Mouse (Mus musculus) hindbrain, embryonic 11.5 days (tissue): Measurements from ENCODE around the gene Pparg. TPM values are rescaled to one million over a fixed set of nuclear protein-coding genes. Genes with fewer than 3 reads are reported as not detected.

Experiments used
- ATAC-seq: fragments of 200-750 bp; cut with Nextera tagmentation; 2 replicates; pipeline ENCODE4 v1.8.0; 2017; ENCODE audit warnings: mild to moderate bottlenecking, moderate TSS enrichment, moderate library complexity; ENCODE audit not compliant: low FRiP score
- DNase-seq: peaks from one replicate; pipeline ENCODE4 v3.0.0-alpha.2; 2015; ENCODE audit warnings: low spot score
- H3K27ac ChIP-seq: fragments of 300-500 bp; sonication (generic); 2 replicates; pipeline ENCODE4 v1.5.1; 2014; ENCODE audit warnings: mild to moderate bottlenecking, low read depth, low read length
- H3K27me3 ChIP-seq: fragments of 300-500 bp; sonication (generic); 2 replicates; pipeline ENCODE4 v1.6.1; 2014; ENCODE audit warnings: mild to moderate bottlenecking, low read length, moderate library complexity, mixed read lengths; ENCODE audit not compliant: control insufficient read depth, insufficient read depth
- H3K36me3 ChIP-seq: fragments of 300-500 bp; sonication (generic); 2 replicates; pipeline ENCODE4 v1.6.1; 2014; ENCODE audit warnings: mild to moderate bottlenecking, low read length, moderate library complexity, mixed read lengths; ENCODE audit not compliant: control insufficient read depth, insufficient read depth
- H3K4me1 ChIP-seq: fragments of 300-500 bp; sonication (generic); replicated peaks from 2 replicates; pipeline ENCODE4 v1.6.1; 2014; ENCODE audit warnings: low read length, mixed read lengths; ENCODE audit not compliant: control insufficient read depth, insufficient read depth
- H3K4me2 ChIP-seq: fragments of 300-500 bp; sonication (generic); replicated peaks from 2 replicates; pipeline ENCODE4 v1.6.1; 2014; ENCODE audit warnings: mild to moderate bottlenecking, low read depth, low read length
- H3K4me3 ChIP-seq: fragments of 300-500 bp; sonication (generic); 2 replicates; pipeline ENCODE4 v1.5.1; 2014; ENCODE audit warnings: low read depth, low read length
- H3K9ac ChIP-seq: fragments of 300-500 bp; sonication (generic); 2 replicates; pipeline ENCODE4 v1.6.1; 2014; ENCODE audit warnings: low read depth, low read length
- H3K9me3 ChIP-seq: fragments of 300-500 bp; sonication (generic); 2 replicates; pipeline ENCODE4 v1.6.1; 2016; ENCODE audit warnings: low read length; ENCODE audit not compliant: control insufficient read depth
- WGBS: fragments of 180-500 bp; shearing (Covaris S2); extraction: QIAGEN DNeasy Blood & Tissue Kit; methylation state at CpG from one replicate; pipeline ENCODE4 v1.1.7; 2014; 5-methylcytosine and 5-hydroxymethylcytosine counted together
- polyA plus RNA-seq: library from polyadenylated mRNA; unstranded; fragments of >200 nt; fragmentation: Nextera tagmentation; extraction: Ambion mirVana; gene quantifications from 2 replicates; pipeline ENCODE4 v1.2.1, GENCODE M21; 2014

The Pparg gene
- polyA plus RNA-seq, 1 experiment from 2014 or later = 0.37 TPM

DNA sequence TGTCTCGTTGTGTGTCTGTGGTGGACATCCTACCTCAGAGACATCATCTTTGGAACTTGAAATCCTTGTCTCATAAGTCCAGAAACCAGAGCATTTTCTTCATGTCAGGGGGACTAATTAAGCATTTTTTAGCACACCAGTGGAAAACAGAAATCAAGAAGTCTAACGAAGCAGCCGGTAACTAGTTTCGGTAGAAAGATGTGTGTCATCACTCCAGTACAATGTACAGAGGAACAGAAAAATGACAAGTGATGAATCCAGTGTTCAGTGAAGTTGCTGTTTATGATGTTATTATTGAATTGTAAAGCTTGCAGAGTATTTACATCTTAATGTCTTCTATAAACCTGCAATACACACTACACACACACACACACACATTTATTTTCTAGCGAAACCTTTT is 19.8 kb downstream of the Pparg start:
- no peak overlapping the region for H3K4me2 ChIP-seq
- ATAC-seq = no peak
- H3K27ac ChIP-seq = no peak overlapping the region
- 92% methylated on average over 5 of the region's 5 CpGs for WGBS
- H3K4me1 ChIP-seq = no peaks in the 10 kb centered on the region
- H3K36me3 ChIP-seq = no peaks in the 10 kb centered on the region
- H3K9me3 ChIP-seq = no peaks in the 10 kb centered on the region
- H3K4me3 ChIP-seq = no peak overlapping the region
- no peak for DNase-seq
- no peak overlapping the region for H3K9ac ChIP-seq
- no peaks in the 10 kb centered on the region for H3K27me3 ChIP-seq

DNA sequence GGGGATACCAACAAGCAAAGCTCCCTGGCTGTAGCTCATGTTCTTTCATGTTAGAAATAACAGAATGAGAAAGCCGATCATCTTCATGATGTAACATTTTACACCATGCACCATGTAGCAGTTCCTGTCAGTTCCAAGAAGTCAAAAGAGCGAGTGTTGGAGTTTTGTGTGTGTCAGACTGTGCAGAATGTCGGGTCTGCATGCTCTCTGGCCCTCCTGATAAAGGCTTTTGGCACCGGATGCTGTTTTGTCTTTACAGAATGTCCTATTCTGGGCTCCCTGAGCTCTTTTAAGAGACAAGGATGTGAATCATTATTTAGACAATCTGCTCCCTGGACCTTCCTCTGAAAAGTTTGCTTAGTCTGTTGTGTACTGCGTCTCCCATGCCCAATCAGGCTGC is 22.0 kb downstream of the Pparg start:
- Histone ChIP-seq H3K36me3 (no peaks in the 10 kb centered on the region), H3K4me3 (no peak overlapping the region), H3K9me3 (no peaks in the 10 kb centered on the region), H3K27ac (no peak overlapping the region), H3K9ac (no peak overlapping the region), H3K4me1 (no peaks in the 10 kb centered on the region), H3K4me2 (no peak overlapping the region), H3K27me3 (no peaks in the 10 kb centered on the region)
- 87% methylated on average over 5 of the region's 5 CpGs for WGBS
- ATAC-seq (no peak), DNase-seq (no peak)

DNA sequence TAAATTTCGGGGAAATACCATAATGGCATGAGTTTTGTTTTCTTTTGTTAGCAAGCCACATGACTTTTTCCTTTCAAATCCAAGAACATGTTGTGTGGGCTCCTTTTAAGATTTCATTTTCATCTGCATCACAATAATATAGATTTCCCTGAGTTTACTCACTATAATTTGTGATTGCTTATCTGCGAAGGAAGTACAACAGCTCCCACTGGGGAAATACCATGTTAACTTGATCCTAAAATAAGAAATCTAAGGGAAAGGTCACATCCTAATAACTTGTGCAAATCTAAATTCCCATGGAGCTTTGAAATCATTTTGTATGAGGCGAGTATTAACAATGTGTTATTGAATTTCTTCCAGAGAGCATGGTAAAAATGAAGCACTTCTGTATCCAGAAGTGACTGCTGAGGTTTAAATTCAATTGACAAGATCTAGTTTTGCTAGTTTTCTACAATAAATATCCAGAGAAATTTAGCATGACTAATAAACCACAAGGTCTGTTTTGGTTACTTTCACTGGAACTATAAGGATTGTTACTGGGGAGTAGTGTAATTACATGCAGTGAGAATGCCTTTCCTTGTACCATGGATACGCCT is 29.3 kb downstream of the Pparg start:
- H3K4me1 ChIP-seq = no peaks in the 10 kb centered on the region

DNA sequence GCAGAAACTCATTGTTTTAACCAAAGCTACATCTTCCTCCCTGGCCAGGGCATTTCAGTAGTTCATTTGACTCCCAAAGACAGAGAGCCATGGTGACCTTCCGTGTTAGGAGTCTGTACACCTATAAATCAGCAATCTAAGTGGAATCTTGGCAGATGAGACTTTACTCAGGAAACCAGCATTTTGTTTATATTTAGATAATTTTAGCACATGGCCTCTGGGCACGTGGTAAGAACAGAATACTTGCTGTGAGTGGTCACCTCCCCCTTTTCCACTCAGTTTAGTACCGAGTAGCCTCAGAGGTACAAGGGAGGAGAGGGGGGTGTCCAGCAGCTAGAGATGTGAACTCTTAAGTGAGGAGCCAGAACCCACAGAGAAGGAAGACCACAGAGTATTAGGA is 36.2 kb downstream of the Pparg start:
- Histone ChIP-seq H3K4me2 (no peak overlapping the region), H3K9ac (no peak overlapping the region), H3K27me3 (no peaks in the 10 kb centered on the region), H3K27ac (no peak overlapping the region), H3K4me3 (no peak overlapping the region), H3K36me3 (no peaks in the 10 kb centered on the region), H3K9me3 (no peaks in the 10 kb centered on the region), H3K4me1 (no peaks in the 10 kb centered on the region)
- no peak for ATAC-seq
- no peak for DNase-seq
- 71% methylated on average over 3 of the region's 3 CpGs for WGBS

More for the DNA sequence above, 29.3 kb downstream of the Pparg start:
- H3K36me3 ChIP-seq = no peaks in the 10 kb centered on the region
- ATAC-seq (no peak), DNase-seq (no peak)
- H3K4me2 ChIP-seq = no peak overlapping the region
- H3K9me3 ChIP-seq = no peaks in the 10 kb centered on the region
- no peak overlapping the region for H3K9ac ChIP-seq
- no peak overlapping the region for H3K27ac ChIP-seq
- WGBS = 81% methylated on average over 4 of the region's 4 CpGs
- no peaks in the 10 kb centered on the region for H3K27me3 ChIP-seq
- H3K4me3 ChIP-seq = no peak overlapping the region

DNA sequence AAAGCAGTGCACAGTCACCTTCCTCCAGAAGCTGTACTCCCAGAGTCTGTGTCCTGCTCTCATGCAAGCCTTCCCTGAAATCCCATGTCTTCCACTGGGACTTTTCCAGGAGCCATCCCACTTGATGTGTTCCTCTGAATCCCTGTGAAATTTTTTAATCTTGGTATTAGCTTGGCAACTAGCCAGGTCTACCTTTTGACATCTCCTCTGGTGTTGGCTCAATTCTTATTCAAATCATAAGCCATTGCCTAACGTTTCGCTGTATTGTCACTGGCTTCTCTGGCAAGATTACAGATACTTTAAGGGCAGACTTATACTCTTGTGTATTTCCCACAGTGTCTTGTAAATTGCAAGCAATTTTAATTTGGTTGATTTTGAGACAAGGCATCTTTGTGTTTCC is 43.6 kb downstream of the Pparg start:
- Histone ChIP-seq H3K4me3 (no peak overlapping the region), H3K9ac (no peak overlapping the region), H3K27ac (no peak overlapping the region), H3K4me2 (no peak overlapping the region), H3K36me3 (no peaks in the 10 kb centered on the region), H3K4me1 (no peaks in the 10 kb centered on the region), H3K9me3 (no peaks in the 10 kb centered on the region), H3K27me3 (no peaks in the 10 kb centered on the region)
- DNase-seq (no peak), ATAC-seq (no peak)
- WGBS = 71% methylated on average over 2 of the region's 2 CpGs

DNA sequence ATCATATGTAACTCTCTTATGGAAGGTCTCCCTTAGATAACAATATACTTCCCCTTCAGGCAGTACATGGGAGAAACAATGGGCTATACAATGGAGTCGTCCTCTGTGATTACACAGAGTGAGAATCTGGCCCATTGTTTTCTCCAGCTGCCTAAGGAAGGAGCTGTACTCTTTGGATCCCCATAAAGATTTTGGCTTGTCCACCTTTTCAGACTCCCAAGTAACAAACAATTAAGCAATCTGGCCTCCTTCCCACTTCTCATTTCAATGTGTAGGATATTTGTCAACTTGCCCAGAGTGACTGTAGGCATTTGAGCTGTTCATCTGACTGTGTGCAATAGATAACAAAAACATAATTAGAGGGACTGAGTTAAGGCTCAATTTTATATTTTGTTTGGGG is 50.7 kb downstream of the Pparg start:
- DNase-seq = no peak
- no peak for ATAC-seq
- Histone ChIP-seq H3K9ac (no peak overlapping the region), H3K9me3 (no peaks in the 10 kb centered on the region), H3K4me2 (no peak overlapping the region), H3K27me3 (no peaks in the 10 kb centered on the region), H3K4me1 (no peaks in the 10 kb centered on the region), H3K4me3 (no peak overlapping the region), H3K27ac (no peak overlapping the region), H3K36me3 (no peaks in the 10 kb centered on the region)
- WGBS = 22% methylated on average over 1 of the region's 1 CpGs

DNA sequence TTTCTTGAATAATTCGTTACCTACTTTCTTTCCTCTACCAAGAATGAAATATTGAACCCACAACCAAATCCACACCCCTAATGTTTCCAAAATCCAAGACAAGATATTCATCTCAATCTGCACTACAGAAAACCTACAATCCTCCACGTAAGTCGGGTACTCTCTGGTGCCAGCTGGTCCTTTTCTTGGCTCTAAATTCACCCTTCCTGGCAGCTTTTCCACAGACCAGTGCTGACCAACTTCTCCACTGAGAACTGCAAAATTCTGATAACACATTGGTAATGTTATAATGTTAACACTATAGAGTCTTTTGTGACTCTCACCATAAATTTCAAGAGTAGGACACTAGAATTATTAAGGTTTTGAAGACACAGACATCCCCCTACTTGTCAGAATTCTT is 57.4 kb downstream of the Pparg start:
- no peaks in the 10 kb centered on the region for H3K4me1 ChIP-seq
- H3K4me3 ChIP-seq = no peak overlapping the region
- 88% methylated on average over 3 of the region's 3 CpGs for WGBS
- no peaks in the 10 kb centered on the region for H3K9me3 ChIP-seq
- no peak overlapping the region for H3K9ac ChIP-seq
- H3K36me3 ChIP-seq = no peaks in the 10 kb centered on the region
- ATAC-seq (no peak), DNase-seq (no peak)
- H3K27ac ChIP-seq = no peak overlapping the region
- no peaks in the 10 kb centered on the region for H3K27me3 ChIP-seq
- no peak overlapping the region for H3K4me2 ChIP-seq

DNA sequence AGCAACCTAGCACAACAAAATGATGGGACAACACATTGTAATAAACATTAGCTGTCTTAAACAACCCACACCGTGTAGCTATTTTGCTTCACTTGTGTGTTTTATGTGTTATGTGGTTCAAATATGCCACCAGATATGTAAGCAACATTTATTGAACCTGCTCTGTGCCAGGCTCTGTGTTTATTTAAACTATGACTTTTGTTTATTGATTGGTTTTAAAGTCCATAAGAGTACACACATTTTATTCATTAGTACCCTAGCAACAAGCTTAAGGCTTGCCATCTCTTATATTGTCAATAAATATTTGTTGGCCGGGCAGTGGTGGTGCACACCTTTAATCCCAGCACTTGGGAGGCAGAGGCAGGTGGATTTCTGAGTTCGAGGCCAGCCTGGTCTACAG is 58.2 kb downstream of the Pparg start:
- H3K27me3 ChIP-seq = no peaks in the 10 kb centered on the region
- 85% methylated on average over 3 of the region's 3 CpGs for WGBS
- no peak overlapping the region for H3K9ac ChIP-seq
- no peaks in the 10 kb centered on the region for H3K4me1 ChIP-seq
- no peak for ATAC-seq
- H3K9me3 ChIP-seq = no peaks in the 10 kb centered on the region
- H3K36me3 ChIP-seq = no peaks in the 10 kb centered on the region
- DNase-seq = no peak
- no peak overlapping the region for H3K4me3 ChIP-seq
- no peak overlapping the region for H3K4me2 ChIP-seq
- no peak overlapping the region for H3K27ac ChIP-seq

DNA sequence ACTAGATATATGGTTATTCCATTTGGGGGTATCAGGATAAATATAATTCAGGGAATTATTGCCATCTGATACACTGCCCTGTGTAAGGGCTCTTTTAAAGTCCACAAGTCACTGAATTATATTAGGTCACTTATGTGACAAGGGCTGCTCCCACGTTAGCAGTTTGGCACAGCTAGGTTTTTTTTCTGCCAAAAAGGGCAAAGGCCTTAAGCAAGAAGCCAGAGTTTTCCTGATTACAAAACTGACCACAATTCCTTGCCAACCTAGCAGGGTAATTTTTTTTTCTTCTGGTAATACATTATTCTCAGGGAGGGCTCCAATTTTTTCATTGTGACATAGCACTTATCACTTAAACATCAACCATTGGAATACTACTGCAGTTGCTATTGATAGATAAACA is 60.2 kb downstream of the Pparg start:
- whole genome bisulfite sequencing = 73% methylated on average over 1 of the region's 1 CpGs
- Histone ChIP-seq H3K27ac (no peak overlapping the region), H3K9me3 (no peaks in the 10 kb centered on the region), H3K9ac (no peak overlapping the region), H3K4me1 (no peaks in the 10 kb centered on the region), H3K4me3 (no peak overlapping the region), H3K27me3 (no peaks in the 10 kb centered on the region), H3K36me3 (no peaks in the 10 kb centered on the region), H3K4me2 (no peak overlapping the region)
- DNase-seq (no peak), ATAC-seq (no peak)
